Mouse (Mus musculus): ENCODE measurements around the gene Ginm1. TPM values are rescaled to one million over a fixed set of nuclear protein-coding genes. Genes with fewer than 3 reads are reported as not detected.

The Ginm1 gene
- polyA plus RNA-seq, 1 experiment from 2014 or later = 55.3 TPM

DNA sequence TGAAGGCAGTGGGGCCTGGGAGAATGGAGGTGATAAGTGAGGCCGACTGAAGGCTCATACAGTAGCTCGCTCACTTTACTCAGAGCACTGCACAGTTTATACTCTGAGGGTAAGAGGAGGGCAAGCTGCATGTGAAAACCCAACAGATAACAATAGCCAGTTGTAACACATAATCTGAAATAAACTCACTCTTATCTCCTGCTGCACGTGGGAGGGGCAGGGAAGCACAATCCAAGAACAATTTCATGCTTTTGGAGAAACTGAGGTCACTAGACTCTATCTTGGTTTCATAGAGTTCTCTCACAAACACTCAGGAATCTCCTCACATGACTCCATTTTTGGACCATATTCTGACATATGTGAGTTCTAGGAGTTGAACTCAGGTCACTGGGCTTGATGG, 8.6 kb upstream of the Ginm1 start:
- H3K4me2 ChIP-seq = no peak overlapping the region
- WGBS = 95% methylated on average over 3 of the region's 3 CpGs
- no peak for ATAC-seq
- H3K27ac ChIP-seq = no peak overlapping the region
- H3K36me3 ChIP-seq (ENCODE audit: poor library complexity, severe bottlenecking) = peaks cover 84% of the 10 kb centered on the region
- H3K9me3 ChIP-seq (replicated peaks) = no peaks in the 10 kb centered on the region
- no peak overlapping the region for H3K4me3 ChIP-seq
- H3K4me1 ChIP-seq = no peaks in the 10 kb centered on the region
- no peak overlapping the region for H3K9ac ChIP-seq
- no peaks in the 10 kb centered on the region for H3K27me3 ChIP-seq

DNA sequence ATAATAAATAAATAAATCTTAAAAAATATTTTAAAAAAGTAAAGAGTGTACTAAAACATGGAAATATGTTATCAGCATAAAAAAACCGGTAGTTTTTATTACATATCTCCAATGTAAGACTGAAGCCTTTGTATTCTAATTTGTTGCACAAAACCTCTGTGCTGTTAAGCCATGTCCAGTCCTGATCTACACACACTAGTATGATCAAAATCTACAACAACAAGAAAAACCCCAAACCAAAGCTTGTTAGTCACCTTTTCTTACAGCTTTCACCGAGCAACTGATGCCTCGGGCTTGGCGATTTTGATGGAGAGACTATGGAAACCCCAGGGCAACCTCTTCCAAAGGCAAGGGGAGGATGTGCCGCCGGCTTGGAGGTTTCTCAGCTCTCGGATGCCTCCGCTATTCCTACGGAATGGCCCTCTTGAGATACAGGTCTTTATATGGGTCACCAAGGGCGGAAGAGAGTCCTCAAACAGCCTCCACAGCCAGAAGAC, 322 bp downstream of the Ginm1 start:
- Histone ChIP-seq H3K27ac (peak overlapping the region; percentile 51; the same call in 1 of the 2 replicates), H3K9ac (peak overlapping the region; percentile 89), H3K9me3 (replicated peaks) (no peaks in the 10 kb centered on the region), H3K36me3 (ENCODE audit: poor library complexity, severe bottlenecking) (peaks cover 26% of the 10 kb centered on the region), H3K4me3 (peak overlapping the region; percentile 63), H3K4me2 (peak overlapping the region; percentile 84), H3K4me1 (peaks cover 25% of the 10 kb centered on the region), H3K27me3 (no peaks in the 10 kb centered on the region)
- peak; percentile 34 for ATAC-seq
- WGBS = 0% methylated on average over 10 of the region's 10 CpGs

DNA sequence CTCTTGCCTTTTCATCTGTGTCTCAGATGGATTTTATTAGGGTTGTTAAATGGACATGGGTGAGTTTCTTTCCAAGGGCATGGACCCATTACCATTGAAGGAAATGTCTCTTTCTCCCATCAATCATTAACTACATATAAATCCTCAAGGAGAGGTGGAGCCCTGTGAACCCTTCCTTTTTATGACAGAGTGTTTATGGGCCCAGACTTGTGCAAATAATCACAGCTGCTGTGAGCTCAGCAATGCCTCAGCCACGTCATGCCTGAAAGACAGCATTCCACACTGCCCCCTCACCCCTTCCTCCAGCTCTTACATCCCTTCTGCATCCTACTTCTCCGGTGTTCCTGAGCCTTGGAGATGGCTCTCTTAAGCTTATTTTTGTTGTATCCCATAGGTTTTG, 5.3 kb downstream of the Ginm1 start:
- Histone ChIP-seq H3K36me3 (ENCODE audit: poor library complexity, severe bottlenecking) (peaks cover 15% of the 10 kb centered on the region), H3K4me2 (no peak overlapping the region), H3K4me3 (no peak overlapping the region), H3K4me1 (peaks cover 11% of the 10 kb centered on the region; the same call in 1 of the 2 replicates), H3K27me3 (no peaks in the 10 kb centered on the region), H3K9me3 (replicated peaks) (no peaks in the 10 kb centered on the region), H3K27ac (no peak overlapping the region), H3K9ac (no peak overlapping the region)
- WGBS = 66% methylated on average over 2 of the region's 2 CpGs
- ATAC-seq = no peak

DNA sequence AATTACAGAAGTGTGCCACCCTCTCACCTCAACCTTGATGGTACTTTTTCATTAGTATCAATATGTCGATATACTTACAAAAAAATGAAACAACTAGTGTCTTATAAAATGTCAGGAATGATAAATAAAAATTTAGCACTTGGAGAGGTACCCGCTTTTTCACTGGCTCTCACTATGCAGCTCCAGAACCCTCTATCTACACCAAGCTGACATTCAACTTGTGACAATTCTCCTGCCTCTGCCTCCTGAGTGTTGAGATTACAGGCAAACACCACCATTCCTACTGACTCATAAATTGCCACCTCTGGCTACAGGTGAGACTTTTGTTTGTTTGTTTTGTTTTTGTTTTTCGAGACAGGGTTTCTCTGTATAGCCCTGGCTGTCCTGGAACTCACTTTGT, 11.4 kb downstream of the Ginm1 start:
- H3K4me1 ChIP-seq = peaks cover 9% of the 10 kb centered on the region; the same call in 1 of the 2 replicates
- WGBS = 55% methylated on average over 3 of the region's 3 CpGs
- H3K4me2 ChIP-seq = peak overlapping the region; percentile 78
- H3K27me3 ChIP-seq = no peaks in the 10 kb centered on the region
- ATAC-seq = peak; percentile 54
- peak overlapping the region; percentile 75 for H3K4me3 ChIP-seq
- peaks cover 10% of the 10 kb centered on the region; the same call in 1 of the 2 replicates for H3K36me3 ChIP-seq (ENCODE audit: poor library complexity, severe bottlenecking)
- no peak overlapping the region for H3K27ac ChIP-seq
- no peaks in the 10 kb centered on the region for H3K9me3 ChIP-seq (replicated peaks)
- no peak overlapping the region; the same call in 1 of the 2 replicates for H3K9ac ChIP-seq

DNA sequence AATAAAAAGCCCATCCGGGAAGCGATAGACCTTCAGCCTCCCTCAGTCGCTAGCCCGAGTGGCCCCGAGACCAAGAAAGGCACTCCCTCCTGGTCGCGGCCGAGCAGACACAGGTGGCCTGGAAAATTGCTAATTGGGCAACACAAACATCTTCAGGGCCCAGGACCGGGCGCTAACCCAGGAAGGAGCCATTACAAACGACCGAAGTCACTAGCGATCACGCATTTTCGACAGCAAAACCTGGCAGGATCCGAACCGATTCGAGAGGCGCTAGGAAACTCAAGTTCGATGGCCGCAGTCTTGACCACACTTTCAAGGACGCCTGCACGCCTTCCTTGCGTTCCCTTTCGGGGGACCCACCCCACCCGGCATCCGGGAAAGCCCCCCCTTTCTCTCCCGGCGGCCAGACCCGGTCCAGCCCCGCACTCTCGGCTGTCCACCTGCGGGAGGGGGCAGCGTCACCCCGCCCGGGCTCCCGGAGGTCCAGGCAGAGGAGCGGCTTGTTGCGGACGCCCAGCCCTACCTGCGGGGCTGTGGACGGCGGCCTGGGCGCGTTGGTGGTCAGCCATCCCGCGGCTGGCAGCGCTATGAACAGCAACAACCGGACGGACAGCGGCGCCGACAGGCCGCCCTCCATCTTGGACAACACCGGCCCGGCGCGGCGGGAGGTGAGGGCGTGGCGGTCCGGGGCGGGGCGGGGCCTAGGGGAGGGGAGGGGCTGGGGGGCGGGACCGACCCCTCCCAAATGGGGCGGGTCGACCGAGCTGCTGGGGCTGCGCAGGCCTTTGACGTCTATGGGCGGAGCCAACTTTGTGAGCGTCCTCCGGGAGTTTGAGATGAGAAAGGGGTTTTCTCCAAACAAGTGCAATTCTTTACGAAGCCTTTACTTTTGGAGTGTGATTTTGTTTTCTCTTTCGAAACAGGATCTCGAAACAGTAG, 12.1 kb downstream of the Ginm1 start:
- under 1% methylated on average over 51 of the region's 77 CpGs for WGBS
- H3K4me3 ChIP-seq = peak overlapping the region; percentile 75
- H3K27ac ChIP-seq = no peak overlapping the region
- peak overlapping the region; percentile 80 for H3K9ac ChIP-seq
- H3K9me3 ChIP-seq (replicated peaks) = no peaks in the 10 kb centered on the region
- H3K27me3 ChIP-seq = no peaks in the 10 kb centered on the region
- peaks cover 14% of the 10 kb centered on the region; the same call in 1 of the 2 replicates for H3K36me3 ChIP-seq (ENCODE audit: poor library complexity, severe bottlenecking)
- peak overlapping the region; percentile 78 for H3K4me2 ChIP-seq
- peak; percentile 94 for ATAC-seq
- peaks cover 9% of the 10 kb centered on the region; the same call in 1 of the 2 replicates for H3K4me1 ChIP-seq

DNA sequence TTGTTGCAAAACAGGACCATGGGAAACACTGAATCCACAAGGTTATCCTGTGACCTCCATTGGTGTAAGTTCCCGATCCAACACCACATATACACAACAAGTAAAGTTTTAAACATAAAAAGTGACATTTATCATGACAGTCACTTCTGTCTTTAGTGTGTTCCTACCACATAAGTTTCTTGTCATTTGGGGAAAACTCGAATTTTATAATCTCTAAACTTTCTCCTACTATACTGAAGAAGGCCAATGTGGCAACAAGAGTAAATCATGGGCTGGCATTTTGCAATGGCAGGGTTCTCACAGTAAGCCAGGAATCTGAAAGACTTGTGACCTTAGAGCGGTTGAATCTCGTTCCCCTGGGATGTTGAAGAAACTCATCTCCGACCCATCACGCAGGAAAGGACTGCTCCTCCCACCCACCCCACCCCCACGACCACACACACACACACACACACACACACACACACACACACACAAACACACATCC, 12.8 kb downstream of the Ginm1 start:
- H3K4me2 ChIP-seq = peak overlapping the region; percentile 78
- H3K36me3 ChIP-seq (ENCODE audit: poor library complexity, severe bottlenecking) = peaks cover 19% of the 10 kb centered on the region
- H3K27me3 ChIP-seq = no peaks in the 10 kb centered on the region
- no peak overlapping the region for H3K27ac ChIP-seq
- H3K9me3 ChIP-seq (replicated peaks) = no peaks in the 10 kb centered on the region
- H3K4me3 ChIP-seq = peak overlapping the region; percentile 75
- H3K4me1 ChIP-seq = peaks cover 9% of the 10 kb centered on the region; the same call in 1 of the 2 replicates
- 0 out of 2 replicates have a peak, but pooled peaks have one; percentile 2 for ATAC-seq
- H3K9ac ChIP-seq = peak overlapping the region; percentile 80
- WGBS = 21% methylated on average over 7 of the region's 7 CpGs

DNA sequence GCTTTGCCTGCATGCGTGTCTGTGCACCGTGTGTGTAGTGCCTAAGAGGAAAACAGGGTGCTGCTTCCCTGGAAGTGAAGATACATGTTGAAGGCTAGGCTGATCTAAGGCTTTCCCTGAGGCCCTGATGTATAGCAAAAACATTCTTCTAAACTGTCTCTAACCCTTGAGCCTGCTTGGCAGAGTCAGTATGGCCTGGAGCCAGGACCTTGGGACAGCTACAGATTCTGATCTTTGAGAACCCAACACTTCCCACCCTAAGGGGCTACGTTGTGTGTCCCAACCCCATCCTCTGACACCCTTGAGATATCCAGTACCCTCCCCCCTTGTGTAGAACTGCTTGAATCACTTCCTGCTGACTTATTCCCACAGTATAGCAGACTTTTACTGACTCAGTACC, 14.3 kb downstream of the Ginm1 start:
- Histone ChIP-seq H3K9ac (no peak overlapping the region), H3K4me2 (no peak overlapping the region), H3K4me1 (peaks cover 9% of the 10 kb centered on the region; the same call in 1 of the 2 replicates), H3K27me3 (no peaks in the 10 kb centered on the region), H3K4me3 (no peak overlapping the region), H3K9me3 (replicated peaks) (no peaks in the 10 kb centered on the region), H3K36me3 (ENCODE audit: poor library complexity, severe bottlenecking) (peaks cover 29% of the 10 kb centered on the region), H3K27ac (no peak overlapping the region)
- ATAC-seq = no peak
- WGBS = 98% methylated on average over 3 of the region's 3 CpGs

DNA sequence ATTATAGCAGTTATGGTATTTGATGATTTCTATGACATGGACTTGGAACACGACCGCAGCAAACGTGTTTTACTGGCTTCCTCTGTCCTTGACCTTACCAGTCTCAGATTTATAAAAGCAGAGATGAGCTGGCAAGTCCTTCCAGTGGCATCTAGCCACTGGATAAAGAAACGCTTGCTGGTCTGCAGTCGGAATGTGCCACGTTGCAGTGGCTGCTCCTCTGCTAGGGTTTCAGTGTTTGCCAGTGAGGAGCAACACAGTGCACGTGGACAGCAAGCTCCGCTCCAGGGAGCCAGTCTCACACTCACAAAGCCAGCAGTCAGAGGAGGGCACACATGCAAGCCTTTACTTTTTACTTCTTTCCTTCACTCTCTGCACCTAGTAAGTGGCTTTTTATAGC, 17.2 kb downstream of the Ginm1 start:
- ATAC-seq = no peak
- Histone ChIP-seq H3K9ac (no peak overlapping the region), H3K4me1 (peaks cover 5% of the 10 kb centered on the region; the same call in 1 of the 2 replicates), H3K4me2 (no peak overlapping the region), H3K27me3 (no peaks in the 10 kb centered on the region), H3K36me3 (ENCODE audit: poor library complexity, severe bottlenecking) (peaks cover 59% of the 10 kb centered on the region), H3K9me3 (replicated peaks) (no peaks in the 10 kb centered on the region), H3K4me3 (no peak overlapping the region), H3K27ac (no peak overlapping the region)
- whole genome bisulfite sequencing = 92% methylated on average over 8 of the region's 8 CpGs

DNA sequence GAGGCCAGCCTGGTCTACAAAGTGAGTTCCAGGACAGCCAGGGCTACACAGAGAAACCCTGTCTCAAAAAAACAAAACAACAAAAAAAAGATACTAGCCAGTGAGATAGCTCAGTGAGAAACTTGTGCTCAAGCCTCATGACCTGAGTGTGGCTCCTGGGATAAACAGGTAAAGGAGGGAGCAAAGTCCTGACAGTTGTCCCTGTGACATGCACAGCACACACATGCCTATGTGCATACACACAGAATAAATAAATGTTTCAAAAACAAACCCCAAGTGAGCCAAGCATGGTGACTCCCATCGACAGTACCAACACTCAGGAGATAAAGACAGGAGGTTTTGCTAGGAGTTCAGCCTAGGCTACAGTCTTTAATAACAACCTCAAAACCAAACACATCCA, 19.9 kb downstream of the Ginm1 start:
- no peak for ATAC-seq
- Histone ChIP-seq H3K9ac (no peak overlapping the region), H3K9me3 (replicated peaks) (no peaks in the 10 kb centered on the region), H3K4me2 (no peak overlapping the region), H3K27me3 (no peaks in the 10 kb centered on the region), H3K27ac (no peak overlapping the region), H3K36me3 (ENCODE audit: poor library complexity, severe bottlenecking) (peaks cover 81% of the 10 kb centered on the region), H3K4me3 (no peak overlapping the region), H3K4me1 (no peaks in the 10 kb centered on the region)
- WGBS = 96% methylated on average over 1 of the region's 1 CpGs

DNA sequence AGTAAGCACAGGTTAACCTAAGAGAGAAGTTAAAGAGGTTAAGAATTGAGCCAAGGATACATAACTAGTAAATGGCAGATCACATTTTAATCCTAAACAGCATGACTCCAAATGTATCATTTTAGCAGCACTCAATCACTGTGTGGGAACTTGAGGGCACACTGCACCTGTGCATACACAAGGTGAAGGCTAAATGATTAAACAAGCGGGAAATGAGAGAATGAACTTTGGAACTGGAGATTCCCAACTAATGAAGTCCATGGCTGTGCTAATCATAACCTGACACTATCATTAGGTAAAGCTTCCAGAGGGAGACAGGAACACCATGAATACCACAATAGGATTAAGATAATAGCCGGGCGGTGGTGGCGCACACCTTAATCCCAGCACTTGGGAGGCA, 20.3 kb downstream of the Ginm1 start:
- Histone ChIP-seq H3K9ac (no peak overlapping the region), H3K4me2 (no peak overlapping the region), H3K9me3 (replicated peaks) (no peaks in the 10 kb centered on the region), H3K4me3 (no peak overlapping the region), H3K27me3 (no peaks in the 10 kb centered on the region), H3K36me3 (ENCODE audit: poor library complexity, severe bottlenecking) (peaks cover 84% of the 10 kb centered on the region), H3K4me1 (no peaks in the 10 kb centered on the region), H3K27ac (no peak overlapping the region)
- 94% methylated on average over 4 of the region's 4 CpGs for WGBS
- ATAC-seq = no peak

DNA sequence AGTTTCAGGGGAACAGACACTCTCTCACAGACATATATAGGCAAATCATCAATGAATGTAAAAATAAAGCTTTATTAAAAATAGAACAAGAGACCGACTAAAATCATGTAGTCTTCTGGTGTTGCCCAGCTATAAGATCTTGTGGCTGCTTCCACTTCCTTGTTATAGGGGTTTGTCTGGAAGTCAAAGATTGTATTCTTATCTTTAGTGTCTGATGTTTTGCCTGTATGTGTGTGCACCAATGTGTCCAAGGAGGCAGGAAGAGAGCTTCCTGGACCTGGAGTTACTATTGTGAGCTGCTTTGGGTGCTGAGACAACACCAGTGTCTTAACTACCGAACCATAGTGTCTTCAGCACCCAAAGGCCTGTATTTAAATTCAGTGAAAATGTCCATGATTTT, 35.1 kb downstream of the Ginm1 start:
- no peak for ATAC-seq
- Histone ChIP-seq H3K27me3 (no peaks in the 10 kb centered on the region), H3K4me1 (no peaks in the 10 kb centered on the region), H3K36me3 (ENCODE audit: poor library complexity, severe bottlenecking) (peaks cover 76% of the 10 kb centered on the region), H3K4me2 (no peak overlapping the region), H3K9me3 (replicated peaks) (no peaks in the 10 kb centered on the region), H3K27ac (no peak overlapping the region), H3K4me3 (no peak overlapping the region), H3K9ac (no peak overlapping the region)
- WGBS = 97% methylated on average over 2 of the region's 2 CpGs

DNA sequence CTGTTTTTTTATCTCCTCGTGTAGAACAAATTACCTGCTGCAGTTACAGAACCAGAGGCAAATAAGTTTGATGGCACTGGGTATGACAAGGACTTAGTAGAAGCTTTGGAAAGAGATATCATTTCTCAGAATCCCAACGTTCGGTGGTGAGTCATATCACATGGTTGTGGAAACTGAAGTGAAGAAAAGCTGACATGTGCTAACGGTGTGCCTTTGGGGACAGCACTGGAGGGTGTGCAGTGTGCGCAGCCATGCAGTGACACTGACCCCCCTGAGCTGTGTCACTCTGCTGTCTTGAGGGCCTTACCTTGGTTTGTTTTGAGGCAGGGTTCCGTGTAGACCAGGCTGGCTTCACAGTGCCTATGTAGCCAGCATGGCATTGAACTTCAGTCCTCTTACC, 43.9 kb downstream of the Ginm1 start:
- no peak overlapping the region for H3K4me3 ChIP-seq
- no peak for ATAC-seq
- no peaks in the 10 kb centered on the region for H3K27me3 ChIP-seq
- H3K9ac ChIP-seq = no peak overlapping the region
- peaks cover 67% of the 10 kb centered on the region for H3K36me3 ChIP-seq (ENCODE audit: poor library complexity, severe bottlenecking)
- no peaks in the 10 kb centered on the region for H3K4me1 ChIP-seq
- no peak overlapping the region for H3K4me2 ChIP-seq
- H3K9me3 ChIP-seq (replicated peaks) = no peaks in the 10 kb centered on the region
- 92% methylated on average over 6 of the region's 6 CpGs for WGBS
- H3K27ac ChIP-seq = no peak overlapping the region
